Mouse (Mus musculus): Measurements from ENCODE around the gene Wnk4. TPM values are rescaled to one million over a fixed set of nuclear protein-coding genes. Genes with fewer than 3 reads are reported as not detected.
A peak's percentile ranks its signal among the peaks of the same experiment; 100 is the strongest.

Gene Wnk4
- polyA plus RNA-seq, 1 experiment from 2014 or later: 13.7 TPM

GRCm38 (mm10) chr11:101262272-101262967, 2.1 kb downstream of the Wnk4 start:
- Histone ChIP-seq H3K4me3 (ENCODE audit: low read depth, low read length) (peak overlapping the region; percentile 67), H3K4me2 (peak overlapping the region; percentile 96), H3K9me3 (replicated peaks; ENCODE audit: control insufficient read depth, low read length) (no peaks in the 10 kb centered on the region), H3K27me3 (ENCODE audit: control insufficient read depth, insufficient read depth, low read length) (peaks cover 31% of the 10 kb centered on the region), H3K27ac (ENCODE audit: low read depth, low read length) (no peak overlapping the region), H3K9ac (ENCODE audit: low read depth, low read length) (peak overlapping the region; percentile 18), H3K36me3 (ENCODE audit: control insufficient read depth, insufficient read depth, low read length) (peaks cover 3% of the 10 kb centered on the region; the same call in 1 of the 2 replicates), H3K4me1 (ENCODE audit: control insufficient read depth, insufficient read depth, low read length) (peaks cover 55% of the 10 kb centered on the region)
- WGBS (ENCODE audit: insufficient replicate concordance): 3% methylated on average over 24 of the region's 24 CpGs
- no peak for ATAC-seq (replicated peaks; ENCODE audit: insufficient number of reproducible peaks, low FRiP score, low TSS enrichment)

DNA sequence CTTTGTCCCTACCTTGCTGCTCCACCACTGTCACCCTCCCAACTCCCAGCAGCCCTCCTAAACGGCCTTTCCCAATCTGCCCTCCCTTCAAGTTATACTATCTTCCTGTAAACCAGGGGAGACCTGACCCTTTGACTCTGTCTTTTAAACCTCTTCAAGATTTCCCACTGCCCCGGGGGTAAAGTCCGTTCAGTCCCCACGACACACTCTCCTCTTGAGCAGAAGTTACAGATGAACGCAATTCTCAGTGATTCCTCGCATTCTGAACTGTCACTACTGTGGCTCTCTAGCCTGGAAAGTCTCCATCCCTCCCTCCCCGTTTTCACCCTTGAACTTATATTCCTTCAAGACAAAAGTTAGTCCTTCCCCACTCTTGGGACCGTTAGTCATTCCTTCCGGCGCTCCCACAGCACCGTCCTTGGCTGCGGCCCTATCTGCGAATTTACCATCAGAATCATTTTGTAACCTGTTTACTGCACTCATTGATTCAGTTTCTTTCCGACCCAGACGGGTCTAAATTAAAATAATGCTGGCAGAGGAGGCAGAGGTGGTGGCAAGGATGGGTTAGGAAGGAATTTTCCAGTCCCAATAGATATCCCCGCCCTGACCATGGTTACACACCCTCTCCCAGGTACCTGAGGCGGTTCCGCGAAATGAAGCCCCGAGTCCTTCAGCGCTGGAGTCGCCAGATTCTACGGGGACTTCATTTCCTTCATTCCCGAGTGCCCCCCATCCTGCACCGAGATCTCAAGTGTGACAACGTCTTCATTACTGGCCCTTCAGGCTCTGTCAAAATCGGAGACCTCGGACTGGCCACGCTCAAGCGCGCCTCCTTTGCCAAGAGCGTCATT, 3.0 kb downstream of the Wnk4 start:
- Histone ChIP-seq H3K4me1 (ENCODE audit: control insufficient read depth, insufficient read depth, low read length) (peaks cover 52% of the 10 kb centered on the region), H3K4me3 (ENCODE audit: low read depth, low read length) (peak overlapping the region; percentile 67), H3K9ac (ENCODE audit: low read depth, low read length) (no peak overlapping the region), H3K9me3 (replicated peaks; ENCODE audit: control insufficient read depth, low read length) (no peaks in the 10 kb centered on the region), H3K4me2 (peak overlapping the region; percentile 96), H3K27ac (ENCODE audit: low read depth, low read length) (no peak overlapping the region), H3K27me3 (ENCODE audit: control insufficient read depth, insufficient read depth, low read length) (peaks cover 31% of the 10 kb centered on the region), H3K36me3 (ENCODE audit: control insufficient read depth, insufficient read depth, low read length) (no peaks in the 10 kb centered on the region)
- WGBS (ENCODE audit: insufficient replicate concordance): 7% methylated on average over 32 of the region's 32 CpGs
- no peak for ATAC-seq (replicated peaks; ENCODE audit: insufficient number of reproducible peaks, low FRiP score, low TSS enrichment)

- no peak for ATAC-seq (replicated peaks; ENCODE audit: insufficient number of reproducible peaks, low FRiP score, low TSS enrichment)
- peak overlapping the region; percentile 96 for H3K4me2 ChIP-seq
- H3K9ac ChIP-seq (ENCODE audit: low read depth, low read length): no peak overlapping the region
Observed at GRCm38 (mm10) chr11:101263989-101264280, 3.6 kb downstream of the Wnk4 start.

GRCm38 (mm10) chr11:101264954-101265471, 4.6 kb downstream of the Wnk4 start:
- H3K4me3 ChIP-seq (ENCODE audit: low read depth, low read length): peak overlapping the region; percentile 37
- H3K36me3 ChIP-seq (ENCODE audit: control insufficient read depth, insufficient read depth, low read length): no peaks in the 10 kb centered on the region
- H3K4me2 ChIP-seq: peak overlapping the region; percentile 64
- WGBS (ENCODE audit: insufficient replicate concordance): 7% methylated on average over 31 of the region's 31 CpGs
- H3K27ac ChIP-seq (ENCODE audit: low read depth, low read length): no peak overlapping the region
- peaks cover 40% of the 10 kb centered on the region for H3K4me1 ChIP-seq (ENCODE audit: control insufficient read depth, insufficient read depth, low read length)
- peak overlapping the region; percentile 56 for H3K9ac ChIP-seq (ENCODE audit: low read depth, low read length)
- ATAC-seq (replicated peaks; ENCODE audit: insufficient number of reproducible peaks, low FRiP score, low TSS enrichment): no peak
- H3K27me3 ChIP-seq (ENCODE audit: control insufficient read depth, insufficient read depth, low read length): peaks cover 31% of the 10 kb centered on the region
- H3K9me3 ChIP-seq (replicated peaks; ENCODE audit: control insufficient read depth, low read length): no peaks in the 10 kb centered on the region

More at GRCm38 (mm10) chr11:101263989-101264280, 3.6 kb downstream of the Wnk4 start:
- WGBS (ENCODE audit: insufficient replicate concordance): 22% methylated on average over 3 of the region's 3 CpGs
- Histone ChIP-seq H3K4me1 (ENCODE audit: control insufficient read depth, insufficient read depth, low read length) (peaks cover 46% of the 10 kb centered on the region), H3K9me3 (replicated peaks; ENCODE audit: control insufficient read depth, low read length) (no peaks in the 10 kb centered on the region), H3K36me3 (ENCODE audit: control insufficient read depth, insufficient read depth, low read length) (no peaks in the 10 kb centered on the region), H3K27ac (ENCODE audit: low read depth, low read length) (no peak overlapping the region), H3K27me3 (ENCODE audit: control insufficient read depth, insufficient read depth, low read length) (peaks cover 31% of the 10 kb centered on the region), H3K4me3 (ENCODE audit: low read depth, low read length) (peak overlapping the region; percentile 17; the same call in 1 of the 2 replicates)

- Histone ChIP-seq H3K4me3 (ENCODE audit: low read depth, low read length) (no peak overlapping the region), H3K27me3 (ENCODE audit: control insufficient read depth, insufficient read depth, low read length) (peaks cover 31% of the 10 kb centered on the region), H3K4me2 (peak overlapping the region; percentile 64; the same call in 1 of the 2 replicates)
Observed at GRCm38 (mm10) chr11:101265906-101266305, 5.5 kb downstream of the Wnk4 start.

DNA sequence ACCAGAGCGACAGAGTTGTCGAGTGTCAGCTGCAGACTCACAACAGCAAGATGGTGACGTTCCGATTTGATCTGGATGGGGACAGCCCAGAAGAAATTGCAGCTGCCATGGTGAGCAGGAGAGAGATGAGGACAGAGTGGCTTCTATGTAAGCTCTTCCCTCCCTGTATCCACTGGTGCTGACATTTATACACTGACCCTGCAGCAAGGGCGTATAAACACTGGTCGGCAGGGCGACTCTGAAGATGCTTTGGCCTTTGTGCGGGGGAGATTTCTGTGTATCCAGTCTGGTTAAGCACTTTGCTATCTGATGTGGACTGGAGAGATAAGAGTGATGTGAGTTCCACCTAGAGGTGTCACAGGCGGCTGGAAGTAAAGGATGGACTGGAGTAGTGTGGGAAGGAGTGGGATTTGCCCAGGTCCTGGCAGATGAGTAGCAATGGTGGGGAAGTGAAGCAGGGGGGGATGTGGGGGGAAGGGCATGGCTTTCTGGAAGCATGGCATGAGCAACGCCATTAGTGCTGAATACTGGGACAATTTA, 9.3 kb downstream of the Wnk4 start:
- Histone ChIP-seq H3K4me1 (ENCODE audit: control insufficient read depth, insufficient read depth, low read length) (peaks cover 13% of the 10 kb centered on the region), H3K27ac (ENCODE audit: low read depth, low read length) (no peak overlapping the region), H3K36me3 (ENCODE audit: control insufficient read depth, insufficient read depth, low read length) (no peaks in the 10 kb centered on the region), H3K27me3 (ENCODE audit: control insufficient read depth, insufficient read depth, low read length) (peaks cover 13% of the 10 kb centered on the region), H3K4me3 (ENCODE audit: low read depth, low read length) (no peak overlapping the region), H3K9me3 (replicated peaks; ENCODE audit: control insufficient read depth, low read length) (no peaks in the 10 kb centered on the region), H3K4me2 (peak overlapping the region; percentile 20), H3K9ac (ENCODE audit: low read depth, low read length) (no peak overlapping the region)
- no peak for ATAC-seq (replicated peaks; ENCODE audit: insufficient number of reproducible peaks, low FRiP score, low TSS enrichment)
- WGBS (ENCODE audit: insufficient replicate concordance): 16% methylated on average over 10 of the region's 10 CpGs

More at GRCm38 (mm10) chr11:101265906-101266305, 5.5 kb downstream of the Wnk4 start:
- Histone ChIP-seq H3K9me3 (replicated peaks; ENCODE audit: control insufficient read depth, low read length) (no peaks in the 10 kb centered on the region), H3K9ac (ENCODE audit: low read depth, low read length) (no peak overlapping the region), H3K36me3 (ENCODE audit: control insufficient read depth, insufficient read depth, low read length) (no peaks in the 10 kb centered on the region), H3K4me1 (ENCODE audit: control insufficient read depth, insufficient read depth, low read length) (peaks cover 37% of the 10 kb centered on the region), H3K27ac (ENCODE audit: low read depth, low read length) (no peak overlapping the region)
- no peak for ATAC-seq (replicated peaks; ENCODE audit: insufficient number of reproducible peaks, low FRiP score, low TSS enrichment)
- 41% methylated on average over 6 of the region's 6 CpGs for WGBS (ENCODE audit: insufficient replicate concordance)

DNA sequence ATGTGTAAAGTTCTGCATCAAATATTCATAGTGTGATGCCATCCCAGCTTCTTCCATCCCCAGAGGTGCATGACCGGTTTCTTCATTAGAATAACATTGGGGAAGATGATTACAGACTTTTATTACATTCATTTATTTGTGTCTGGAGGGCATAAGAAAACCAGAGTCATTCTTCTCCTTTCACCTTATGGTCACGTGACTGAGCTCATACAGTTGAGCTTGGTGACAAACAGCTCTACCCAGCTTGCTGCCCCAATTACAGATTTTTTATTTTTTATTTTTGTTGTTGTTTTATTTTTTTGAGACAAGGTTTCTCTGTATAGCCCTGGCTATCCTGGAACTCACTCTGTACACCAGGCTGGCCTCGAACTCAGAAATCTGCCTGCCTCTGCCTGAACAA, 12.1 kb downstream of the Wnk4 start:
- Histone ChIP-seq H3K9ac (ENCODE audit: low read depth, low read length) (no peak overlapping the region), H3K27me3 (ENCODE audit: control insufficient read depth, insufficient read depth, low read length) (peaks cover 5% of the 10 kb centered on the region; the same call in 1 of the 2 replicates), H3K9me3 (replicated peaks; ENCODE audit: control insufficient read depth, low read length) (no peaks in the 10 kb centered on the region), H3K36me3 (ENCODE audit: control insufficient read depth, insufficient read depth, low read length) (peaks cover 2% of the 10 kb centered on the region; the same call in 1 of the 2 replicates), H3K4me2 (no peak overlapping the region), H3K4me3 (ENCODE audit: low read depth, low read length) (no peak overlapping the region), H3K4me1 (ENCODE audit: control insufficient read depth, insufficient read depth, low read length) (peaks cover 16% of the 10 kb centered on the region), H3K27ac (ENCODE audit: low read depth, low read length) (no peak overlapping the region)
- 85% methylated on average over 3 of the region's 3 CpGs for WGBS (ENCODE audit: insufficient replicate concordance)
- no peak for ATAC-seq (replicated peaks; ENCODE audit: insufficient number of reproducible peaks, low FRiP score, low TSS enrichment)

GRCm38 (mm10) chr11:101275309-101275708, 14.9 kb downstream of the Wnk4 start:
- no peak for ATAC-seq (replicated peaks; ENCODE audit: insufficient number of reproducible peaks, low FRiP score, low TSS enrichment)
- WGBS (ENCODE audit: insufficient replicate concordance): 67% methylated on average over 4 of the region's 4 CpGs
- Histone ChIP-seq H3K9ac (ENCODE audit: low read depth, low read length) (no peak overlapping the region), H3K9me3 (replicated peaks; ENCODE audit: control insufficient read depth, low read length) (no peaks in the 10 kb centered on the region), H3K27me3 (ENCODE audit: control insufficient read depth, insufficient read depth, low read length) (0 out of 2 replicates have a peak, but pooled peaks cover 5% of the 10 kb centered on the region), H3K4me1 (ENCODE audit: control insufficient read depth, insufficient read depth, low read length) (peaks cover 20% of the 10 kb centered on the region), H3K27ac (ENCODE audit: low read depth, low read length) (no peak overlapping the region), H3K4me2 (no peak overlapping the region), H3K36me3 (ENCODE audit: control insufficient read depth, insufficient read depth, low read length) (peaks cover 2% of the 10 kb centered on the region; the same call in 1 of the 2 replicates), H3K4me3 (ENCODE audit: low read depth, low read length) (no peak overlapping the region)
